Mouse (Mus musculus): ENCODE results near the gene Arl8b. TPM values are rescaled to one million over a fixed set of nuclear protein-coding genes. Genes with fewer than 3 reads are reported as not detected.
"Not testable (repeated sequence)": the region's sequence is repeated elsewhere in the genome, so short reads cannot be mapped to it uniquely, and the experiment has no call there.

Gene Arl8b
- polyA plus RNA-seq, 1 experiment from 2014 or later: 126 TPM

DNA sequence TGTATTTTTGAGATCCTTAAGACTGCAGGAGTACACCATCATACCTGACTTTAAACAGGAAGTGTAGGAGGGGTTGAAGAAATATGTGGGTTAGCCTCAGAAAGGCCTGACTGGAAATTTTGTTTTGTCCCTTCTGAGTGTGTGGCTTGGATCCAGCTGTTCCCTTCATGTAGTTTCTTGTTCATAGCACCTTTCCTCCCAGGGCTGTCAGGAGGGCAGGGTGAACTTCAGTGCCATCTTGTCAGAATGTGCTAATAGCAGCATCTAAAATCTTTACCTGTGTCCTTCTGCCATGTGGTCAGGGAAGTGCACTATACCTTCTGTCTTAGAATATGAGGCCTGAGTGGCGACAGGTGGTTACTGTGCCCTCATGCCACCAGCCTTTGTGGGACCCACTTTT lies 78.3 kb downstream of the Arl8b start:
- no peak overlapping the region for H3K4me2 ChIP-seq (ENCODE audit: low read depth, low read length)
- no peak overlapping the region for H3K9ac ChIP-seq (replicated peaks; ENCODE audit: low read depth, low read length)
- no peak for ATAC-seq (ENCODE audit: low read depth)
- H3K4me1 ChIP-seq (ENCODE audit: control insufficient read depth, insufficient read depth, low read length): no peaks in the 10 kb centered on the region
- H3K9me3 ChIP-seq (ENCODE audit: control insufficient read depth, low read length): no peaks in the 10 kb centered on the region
- no peaks in the 10 kb centered on the region for H3K27me3 ChIP-seq (ENCODE audit: control insufficient read depth, insufficient read depth, low read length)
- WGBS: 90% methylated on average over 1 of the region's 1 CpGs
- H3K27ac ChIP-seq (ENCODE audit: low read depth, low read length): no peak overlapping the region
- peaks cover 2% of the 10 kb centered on the region; the same call in 1 of the 2 replicates for H3K36me3 ChIP-seq (ENCODE audit: control insufficient read depth, insufficient read depth, low read length)
- H3K4me3 ChIP-seq (ENCODE audit: low read depth, low read length): no peak overlapping the region

- no peak for ATAC-seq (ENCODE audit: low read depth)
- WGBS: 74% methylated on average over 2 of the region's 2 CpGs
Measured at GRCm38 (mm10) chr6:108862548-108862947, 79.6 kb downstream of the Arl8b start.

GRCm38 (mm10) chr6:108866317-108866716 lies 83.4 kb downstream of the Arl8b start:
- Histone ChIP-seq H3K9ac (replicated peaks; ENCODE audit: low read depth, low read length) (no peak overlapping the region), H3K4me1 (ENCODE audit: control insufficient read depth, insufficient read depth, low read length) (no peaks in the 10 kb centered on the region), H3K27ac (ENCODE audit: low read depth, low read length) (no peak overlapping the region), H3K4me2 (ENCODE audit: low read depth, low read length) (no peak overlapping the region), H3K9me3 (ENCODE audit: control insufficient read depth, low read length) (no peaks in the 10 kb centered on the region), H3K36me3 (ENCODE audit: control insufficient read depth, insufficient read depth, low read length) (no peaks in the 10 kb centered on the region), H3K4me3 (ENCODE audit: low read depth, low read length) (no peak overlapping the region), H3K27me3 (ENCODE audit: control insufficient read depth, insufficient read depth, low read length) (no peaks in the 10 kb centered on the region)
- no peak for ATAC-seq (ENCODE audit: low read depth)
- 86% methylated on average over 5 of the region's 5 CpGs for WGBS

More at GRCm38 (mm10) chr6:108862548-108862947, 79.6 kb downstream of the Arl8b start:
- H3K27me3 ChIP-seq (ENCODE audit: control insufficient read depth, insufficient read depth, low read length): no peaks in the 10 kb centered on the region
- H3K4me3 ChIP-seq (ENCODE audit: low read depth, low read length): no peak overlapping the region
- no peaks in the 10 kb centered on the region for H3K36me3 ChIP-seq (ENCODE audit: control insufficient read depth, insufficient read depth, low read length)
- H3K9me3 ChIP-seq (ENCODE audit: control insufficient read depth, low read length): no peaks in the 10 kb centered on the region
- H3K4me1 ChIP-seq (ENCODE audit: control insufficient read depth, insufficient read depth, low read length): no peaks in the 10 kb centered on the region
- no peak overlapping the region for H3K27ac ChIP-seq (ENCODE audit: low read depth, low read length)
- H3K9ac ChIP-seq (replicated peaks; ENCODE audit: low read depth, low read length): no peak overlapping the region
- H3K4me2 ChIP-seq (ENCODE audit: low read depth, low read length): no peak overlapping the region

DNA sequence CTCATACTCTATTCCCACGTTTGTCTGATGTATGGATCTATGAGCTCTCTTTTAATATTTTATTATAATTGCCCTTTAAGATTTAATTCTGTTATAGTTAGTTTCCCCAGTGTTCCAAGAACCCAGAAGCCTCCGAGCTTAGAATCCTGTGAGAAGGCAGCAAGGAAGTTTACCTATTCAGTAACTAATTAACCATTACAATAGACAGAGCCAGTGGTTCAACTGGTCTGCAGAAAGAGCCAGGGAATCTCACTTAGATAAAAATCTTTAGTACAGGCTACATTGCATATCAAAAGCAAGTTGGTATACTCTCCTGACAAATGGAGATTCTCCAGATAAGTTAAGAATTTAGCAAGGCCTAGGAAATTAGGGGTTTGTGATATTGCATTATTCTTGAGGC lies 86.1 kb downstream of the Arl8b start:
- H3K4me3 ChIP-seq (ENCODE audit: low read depth, low read length); H3K36me3 ChIP-seq (ENCODE audit: control insufficient read depth, insufficient read depth, low read length): not testable (repeated sequence)

GRCm38 (mm10) chr6:108870421-108870820 lies 87.5 kb downstream of the Arl8b start:
- no peaks in the 10 kb centered on the region for H3K9me3 ChIP-seq (ENCODE audit: control insufficient read depth, low read length)
- no peaks in the 10 kb centered on the region for H3K27me3 ChIP-seq (ENCODE audit: control insufficient read depth, insufficient read depth, low read length)
- no peak overlapping the region for H3K4me3 ChIP-seq (ENCODE audit: low read depth, low read length)
- ATAC-seq (ENCODE audit: low read depth): no peak
- WGBS: 80% methylated on average over 2 of the region's 2 CpGs
- no peak overlapping the region for H3K9ac ChIP-seq (replicated peaks; ENCODE audit: low read depth, low read length)
- H3K36me3 ChIP-seq (ENCODE audit: control insufficient read depth, insufficient read depth, low read length): no peaks in the 10 kb centered on the region
- H3K27ac ChIP-seq (ENCODE audit: low read depth, low read length): no peak overlapping the region
- no peak overlapping the region for H3K4me2 ChIP-seq (ENCODE audit: low read depth, low read length)
- no peaks in the 10 kb centered on the region for H3K4me1 ChIP-seq (ENCODE audit: control insufficient read depth, insufficient read depth, low read length)

More for the DNA sequence above, 86.1 kb downstream of the Arl8b start:
- not testable (repeated sequence) for H3K9ac ChIP-seq (replicated peaks; ENCODE audit: low read depth, low read length); H3K4me2 ChIP-seq (ENCODE audit: low read depth, low read length); ATAC-seq (ENCODE audit: low read depth); H3K27ac ChIP-seq (ENCODE audit: low read depth, low read length); H3K9me3 ChIP-seq (ENCODE audit: control insufficient read depth, low read length); H3K4me1 ChIP-seq (ENCODE audit: control insufficient read depth, insufficient read depth, low read length); H3K27me3 ChIP-seq (ENCODE audit: control insufficient read depth, insufficient read depth, low read length)
- 57% methylated on average over 2 of the region's 2 CpGs for WGBS

GRCm38 (mm10) chr6:108871251-108871650 lies 88.4 kb downstream of the Arl8b start:
- H3K4me3 ChIP-seq (ENCODE audit: low read depth, low read length): no peak overlapping the region
- H3K9me3 ChIP-seq (ENCODE audit: control insufficient read depth, low read length): no peaks in the 10 kb centered on the region
- H3K4me1 ChIP-seq (ENCODE audit: control insufficient read depth, insufficient read depth, low read length): no peaks in the 10 kb centered on the region
- H3K4me2 ChIP-seq (ENCODE audit: low read depth, low read length): no peak overlapping the region
- no peak overlapping the region for H3K9ac ChIP-seq (replicated peaks; ENCODE audit: low read depth, low read length)
- WGBS: 87% methylated on average over 4 of the region's 4 CpGs
- no peaks in the 10 kb centered on the region for H3K36me3 ChIP-seq (ENCODE audit: control insufficient read depth, insufficient read depth, low read length)
- H3K27ac ChIP-seq (ENCODE audit: low read depth, low read length): no peak overlapping the region
- ATAC-seq (ENCODE audit: low read depth): no peak
- no peaks in the 10 kb centered on the region for H3K27me3 ChIP-seq (ENCODE audit: control insufficient read depth, insufficient read depth, low read length)

Other genes with a start within 250 kb of the Arl8b start
- gene Bhlhe40, start 122.5 kb upstream of the Arl8b start, polyA plus RNA-seq (2014; fragmentation: Nextera tagmentation; extraction: Ambion mirVana): 4.0 and 4.4 TPM in 2 replicates
- 7.4 and 8.7 TPM in 2 replicates for gene Edem1, start 45.5 kb downstream of the Arl8b start, polyA plus RNA-seq (2014; fragmentation: Nextera tagmentation; extraction: Ambion mirVana)